Mouse (Mus musculus) CH12.LX (cell line): ENCODE measurements around the gene Pde4d. TPM values are rescaled to one million over a fixed set of nuclear protein-coding genes. Genes with fewer than 3 reads are reported as not detected.
A peak's percentile ranks its signal among the peaks of the same experiment; 100 is the strongest.

Source experiments
- DNase-seq: peaks from one replicate; pipeline ENCODE4 v3.0.0-alpha.2; 2013; ENCODE audit errors: extremely low read depth
- H3K27ac ChIP-seq: 2 replicates; pipeline ENCODE4 v1.5.1; 2012; ENCODE audit warnings: low read depth, mild to moderate bottlenecking, control low read depth, moderate library complexity; ENCODE audit not compliant: insufficient read depth
- H3K27me3 ChIP-seq: replicated peaks from 2 replicates; pipeline ENCODE3; 2012; ENCODE audit warnings: inconsistent platforms
- H3K36me3 ChIP-seq, 2 experiments: replicated peaks in 1 of 2; 2 replicates each; pipeline versions ENCODE3 to v1.6.1; 2012; ENCODE audit warnings: inconsistent platforms in 1 of 2, low read length in 1 of 2, mild to moderate bottlenecking in 1 of 2, mixed read lengths in 1 of 2, moderate library complexity in 1 of 2; ENCODE audit not compliant: control insufficient read depth in 1 of 2, insufficient read depth in 1 of 2
- H3K4me1 ChIP-seq, 2 experiments: 2 replicates each; pipeline ENCODE4 v1.6.1; 2012; ENCODE audit warnings: inconsistent platforms in 1 of 2, moderate library complexity in 1 of 2; ENCODE audit not compliant: insufficient read depth in 2 of 2, control insufficient read depth in 1 of 2
- H3K4me2 ChIP-seq: 2 replicates; pipeline ENCODE4 v1.6.1; 2012; ENCODE audit warnings: low read depth, mild to moderate bottlenecking, control low read depth; ENCODE audit not compliant: poor library complexity, insufficient read depth, severe bottlenecking
- H3K4me3 ChIP-seq, 3 experiments: fragments of 150-350 bp in 1 of 3; sonication (generic) in 1 of 3; replicated peaks in 1 of 3; 2 replicates each; pipeline versions ENCODE3 to v1.5.1; 2011 to 2012; ENCODE audit warnings: low read depth in 2 of 3, low read length in 2 of 3, mild to moderate bottlenecking in 2 of 3, moderate library complexity in 2 of 3, control low read depth in 1 of 3, improper control_type of control experiment in 1 of 3, inconsistent platforms in 1 of 3, mixed read lengths in 1 of 3; ENCODE audit not compliant: poor library complexity in 1 of 3
- H3K79me2 ChIP-seq: replicated peaks from 2 replicates; pipeline ENCODE4 v1.6.1; 2012; ENCODE audit warnings: mild to moderate bottlenecking, moderate library complexity; ENCODE audit not compliant: control insufficient read depth, poor library complexity, insufficient read depth, severe bottlenecking; ENCODE audit errors: extremely low read depth
- H3K9ac ChIP-seq: 2 replicates; pipeline ENCODE4 v1.6.1; 2012; ENCODE audit warnings: low read depth, mild to moderate bottlenecking, control low read depth, moderate library complexity; ENCODE audit not compliant: insufficient read depth
- H3K9me3 ChIP-seq: replicated peaks from 2 replicates; pipeline ENCODE3; 2012; ENCODE audit warnings: low read length, inconsistent platforms, mixed read lengths
- BHLHE40 ChIP-seq: IDR thresholded peaks from 2 replicates; pipeline ENCODE4 v1.6.1; 2011; ENCODE audit warnings: mild to moderate bottlenecking, low read depth, low read length, improper control_type of control experiment
- CHD1 ChIP-seq: IDR thresholded peaks from 2 replicates; pipeline ENCODE4 v1.6.1; 2012; ENCODE audit warnings: low read depth, low read length, improper control_type of control experiment, inconsistent platforms
- CHD2 ChIP-seq: IDR thresholded peaks from 2 replicates; pipeline ENCODE4 v1.6.1; 2011; ENCODE audit warnings: low read length, improper control_type of control experiment
- CTCF ChIP-seq, 2 experiments: IDR thresholded peaks in 1 of 2; conservative IDR thresholded peaks in 1 of 2; 2 replicates each; pipeline ENCODE4 v1.5.1; 2011 to 2012; ENCODE audit warnings: low read depth in 2 of 2, low read length in 2 of 2, improper control_type of control experiment in 1 of 2, inconsistent platforms in 1 of 2, mild to moderate bottlenecking in 1 of 2, moderate library complexity in 1 of 2
- E2F4 ChIP-seq: IDR thresholded peaks from 2 replicates; pipeline ENCODE4 v1.6.1; 2011; ENCODE audit warnings: low read depth, low read length, improper control_type of control experiment; ENCODE audit not compliant: insufficient replicate concordance
- ELF1 ChIP-seq: IDR thresholded peaks from 2 replicates; pipeline ENCODE4 v1.6.1; 2014; ENCODE audit warnings: low read depth, mild to moderate bottlenecking, inconsistent platforms, low read length, improper control_type of control experiment
- ETS1 ChIP-seq: conservative IDR thresholded peaks from 2 replicates; pipeline ENCODE4 v1.6.1; 2012; ENCODE audit warnings: low read depth, mild to moderate bottlenecking, inconsistent platforms, low read length, improper control_type of control experiment, moderate library complexity
- HCFC1 ChIP-seq: IDR thresholded peaks from 2 replicates; pipeline ENCODE4 v1.6.1; 2012; ENCODE audit warnings: low read depth, mild to moderate bottlenecking, inconsistent platforms, low read length, improper control_type of control experiment
- MAFK ChIP-seq: IDR thresholded peaks from 2 replicates; pipeline ENCODE4 v1.6.1; 2011; ENCODE audit warnings: low read length, improper control_type of control experiment; ENCODE audit not compliant: insufficient replicate concordance
- NELFE ChIP-seq: IDR thresholded peaks from 2 replicates; pipeline ENCODE4 v1.6.1; 2011; ENCODE audit warnings: low read depth, low read length, improper control_type of control experiment
- NRF1 ChIP-seq: IDR thresholded peaks from 2 replicates; pipeline ENCODE4 v1.6.1; 2014; ENCODE audit warnings: low read depth, mild to moderate bottlenecking, inconsistent platforms, low read length, improper control_type of control experiment, moderate library complexity
- POLR2AphosphoS2 ChIP-seq: IDR thresholded peaks from 2 replicates; pipeline ENCODE4 v1.6.1; 2011; ENCODE audit warnings: low read depth, low read length, improper control_type of control experiment
- RAD21 ChIP-seq: IDR thresholded peaks from 2 replicates; pipeline ENCODE4 v1.6.1; 2011; ENCODE audit warnings: low read depth, mild to moderate bottlenecking, low read length, improper control_type of control experiment, moderate library complexity
- SIN3A ChIP-seq: IDR thresholded peaks from 2 replicates; pipeline ENCODE4 v1.6.1; 2012; ENCODE audit warnings: low read length, improper control_type of control experiment, inconsistent platforms
- SMC3 ChIP-seq: IDR thresholded peaks from 2 replicates; pipeline ENCODE4 v1.6.1; 2011; ENCODE audit warnings: low read depth, low read length, improper control_type of control experiment
- USF2 ChIP-seq: conservative IDR thresholded peaks from 2 replicates; pipeline ENCODE4 v1.6.1; 2011; ENCODE audit warnings: low read depth, low read length, improper control_type of control experiment
- dilution Hi-C: fragments of 300-500 bp; cut with MboI; formaldehyde crosslinking; loops from 2 replicates; pipeline ENCODE4 v1.14.3; 2020; ENCODE audit warnings: low sequenced_read_pairs; ENCODE audit not compliant: extremely low pct_unique_long_range_greater_than_20kb, extremely low pct_ligation_motif_present
- in situ Hi-C: fragments of 300-500 bp; cut with MboI; formaldehyde crosslinking; loops from 3 replicates; pipeline ENCODE4 v1.14.3; 2019; ENCODE audit warnings: low sequenced_read_pairs, low pct_ligation_motif_present, low pct_unique_long_range_greater_than_20kb, mixed read lengths
- polyA plus RNA-seq: library from polyadenylated mRNA; unstranded; fragments of >175 nt; gene quantifications from 2 replicates; pipeline ENCODE4 v1.2.1, GENCODE M21; 2012; ENCODE audit warnings: low read depth; ENCODE audit not compliant: insufficient read length
- total RNA-seq, 2 experiments: library from RNA; depleted of rRNA; stranded (reverse); fragments of 300-350 nt in 1 of 2; fragments of >200 nt in 1 of 2; gene quantifications; 2 replicates each; pipeline ENCODE4 v1.2.3; 2012 to 2014

Gene Pde4d
- total and polyA plus RNA-seq, 3 experiments = not detected

DNA sequence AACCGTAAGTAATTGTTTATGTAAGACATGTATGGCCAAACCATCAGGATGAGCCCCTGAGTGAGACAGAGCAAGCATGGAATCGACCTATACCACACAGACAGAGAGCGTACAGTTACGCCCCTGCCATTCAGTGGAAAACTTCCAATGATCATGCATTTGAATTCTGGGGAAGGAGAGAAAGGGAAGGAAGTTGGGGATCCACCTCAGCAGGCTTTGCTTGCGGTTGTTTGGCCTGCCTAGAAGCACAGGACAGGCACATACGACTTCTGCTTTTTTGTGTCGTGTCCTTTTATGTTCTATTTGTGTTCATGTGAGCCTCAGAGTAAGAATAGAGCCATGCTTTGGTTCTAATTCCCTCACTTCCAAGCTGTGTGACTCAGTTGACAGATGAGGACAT is 849.1 kb downstream of the Pde4d start:
- H3K9ac ChIP-seq = no peak overlapping the region
- H3K4me2 ChIP-seq = no peak overlapping the region
- in situ Hi-C loops (no loop called here), dilution Hi-C loops (no loop called here)
- no peak overlapping the region for H3K27ac ChIP-seq
- TF ChIP-seq RAD21 (no peak), CTCF (conservative IDR thresholded peaks at IDR 0.05 in 1 of 2, IDR thresholded peaks at IDR 0.05 in 1 of 2; ENCODE audit: low read depth in 2 of 2, low read length in 2 of 2) (no peak), CHD1 (no peak), NELFE (no peak), SIN3A (no peak), POLR2AphosphoS2 (no peak)
- H3K79me2 ChIP-seq = no peaks in the 10 kb centered on the region
- no peaks in the 10 kb centered on the region for H3K27me3 ChIP-seq
- H3K4me1 ChIP-seq = peaks cover 0 to 10% of the 10 kb centered on the region in 2 experiments; a peak in 2 of 4 replicates
- no peak overlapping the region for H3K4me3 ChIP-seq
- H3K9me3 ChIP-seq = no peaks in the 10 kb centered on the region
- H3K36me3 ChIP-seq = no peaks in the 10 kb centered on the region
- peak; percentile 9 for DNase-seq

DNA sequence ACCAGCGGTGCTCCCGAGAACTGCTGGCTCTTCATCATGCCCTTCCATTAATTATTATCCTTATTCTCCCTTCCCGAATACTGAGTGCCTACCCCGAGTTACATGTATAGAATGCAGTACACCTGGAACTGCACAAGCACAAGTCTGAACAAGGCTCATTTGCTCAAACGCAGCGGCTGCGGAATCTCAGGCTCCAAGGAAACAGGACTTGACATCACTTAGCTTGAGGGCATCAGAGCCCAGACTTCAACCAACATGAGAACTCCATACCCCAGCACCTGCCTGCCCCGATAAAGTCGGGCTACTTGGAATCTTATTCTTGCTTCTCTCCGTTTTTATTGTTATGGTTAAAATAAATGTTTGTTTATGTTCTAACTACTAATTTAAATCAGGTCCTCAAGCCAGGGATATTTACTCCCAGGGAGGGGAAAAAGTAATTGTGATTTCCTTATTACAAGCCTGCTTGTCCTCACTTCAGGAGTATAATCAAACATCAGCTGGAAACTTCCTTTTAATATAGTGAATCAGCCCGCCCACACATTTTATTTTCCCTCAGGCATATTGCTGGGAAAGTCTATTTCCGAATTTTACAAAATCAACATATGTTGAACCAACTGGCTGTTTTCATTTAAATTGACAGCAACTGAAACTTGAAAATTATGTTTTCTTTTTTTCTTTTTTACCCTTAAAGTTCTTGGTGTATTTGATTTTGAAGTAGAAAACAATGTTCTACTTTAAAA is 849.9 kb downstream of the Pde4d start:
- TF ChIP-seq MAFK (no peak), SIN3A (no peak), CHD1 (no peak), ETS1 (no peak), SMC3 (no peak), BHLHE40 (no peak), NRF1 (no peak), RAD21 (no peak), HCFC1 (no peak), CHD2 (no peak), USF2 (no peak), CTCF (conservative IDR thresholded peaks at IDR 0.05 in 1 of 2, IDR thresholded peaks at IDR 0.05 in 1 of 2; ENCODE audit: low read depth in 2 of 2, low read length in 2 of 2) (no peak), NELFE (no peak), E2F4 (no peak), ELF1 (no peak)
- TF ChIP-seq, all 38 proteins: peak for 0
- no peak overlapping the region for H3K4me2 ChIP-seq
- dilution Hi-C loops = no loop called here
- H3K27me3 ChIP-seq = no peaks in the 10 kb centered on the region
- no peak overlapping the region for H3K9ac ChIP-seq
- no peak overlapping the region for H3K27ac ChIP-seq
- peaks cover 0 to 10% of the 10 kb centered on the region in 2 experiments; a peak in 2 of 4 replicates for H3K4me1 ChIP-seq
- H3K4me3 ChIP-seq = no peak overlapping the region
- H3K9me3 ChIP-seq = no peaks in the 10 kb centered on the region
- no peak for DNase-seq
- in situ Hi-C loops = no loop called here
- H3K79me2 ChIP-seq = no peaks in the 10 kb centered on the region
- H3K36me3 ChIP-seq = no peaks in the 10 kb centered on the region
